Mouse (Mus musculus) limb, embryonic 14.5 days (tissue): Measurements from ENCODE around the gene Pde5a. TPM values are rescaled to one million over a fixed set of nuclear protein-coding genes. Genes with fewer than 3 reads are reported as not detected.

Source experiments
- ATAC-seq: fragments of 200-750 bp; cut with Nextera tagmentation; 2 replicates; pipeline ENCODE4 v1.8.0; 2017; ENCODE audit warnings: low read depth, moderate number of reproducible peaks, moderate TSS enrichment; ENCODE audit not compliant: low FRiP score
- DNase-seq: peaks from one replicate; pipeline ENCODE4 v3.0.0-alpha.2; 2015; ENCODE audit warnings: low spot score
- H3K27ac ChIP-seq: fragments of 300-500 bp; sonication (generic); replicated peaks from 2 replicates; pipeline ENCODE4 v1.5.1; 2014; ENCODE audit warnings: low read depth, mild to moderate bottlenecking, low read length, moderate library complexity, mixed read lengths
- H3K27me3 ChIP-seq: fragments of 300-500 bp; sonication (generic); 2 replicates; pipeline ENCODE4 v1.6.1; 2014; ENCODE audit warnings: low read length, mixed read lengths; ENCODE audit not compliant: control insufficient read depth, insufficient read depth
- H3K36me3 ChIP-seq: fragments of 300-500 bp; sonication (generic); 2 replicates; pipeline ENCODE4 v1.6.1; 2014; ENCODE audit warnings: mild to moderate bottlenecking, low read length, moderate library complexity, mixed read lengths; ENCODE audit not compliant: control insufficient read depth, insufficient read depth
- H3K4me1 ChIP-seq: fragments of 300-500 bp; sonication (generic); 2 replicates; pipeline ENCODE4 v1.6.1; 2014; ENCODE audit warnings: antibody characterized with exemption, low read length, mixed read lengths; ENCODE audit not compliant: control insufficient read depth, insufficient read depth
- H3K4me2 ChIP-seq: fragments of 300-500 bp; sonication (generic); replicated peaks from 2 replicates; pipeline ENCODE4 v1.6.1; 2014; ENCODE audit warnings: low read depth, mild to moderate bottlenecking, low read length, moderate library complexity; ENCODE audit not compliant: severe bottlenecking
- H3K4me3 ChIP-seq: fragments of 300-500 bp; sonication (generic); replicated peaks from 2 replicates; pipeline ENCODE4 v1.5.1; 2014; ENCODE audit warnings: low read length
- H3K9ac ChIP-seq: fragments of 300-500 bp; sonication (generic); 2 replicates; pipeline ENCODE4 v1.6.1; 2014; ENCODE audit warnings: mild to moderate bottlenecking, low read depth, low read length, moderate library complexity; ENCODE audit not compliant: severe bottlenecking
- H3K9me3 ChIP-seq: fragments of 300-500 bp; sonication (generic); 2 replicates; pipeline ENCODE4 v1.6.1; 2016; ENCODE audit warnings: low read length; ENCODE audit not compliant: control insufficient read depth
- POLR2A ChIP-seq: fragments of 200-500 bp; IDR thresholded peaks from 2 replicates; pipeline ENCODE4 v1.8.0; 2012; ENCODE audit warnings: inconsistent platforms, mild to moderate bottlenecking, moderate library complexity, borderline replicate concordance; ENCODE audit not compliant: insufficient read depth, insufficient read length; ENCODE audit errors: extremely low read depth
- WGBS: fragments of 180-500 bp; shearing (Covaris S2); extraction: QIAGEN DNeasy Blood & Tissue Kit; methylation state at CpG from one replicate; pipeline ENCODE4 v1.1.7; 2014; 5-methylcytosine and 5-hydroxymethylcytosine counted together
- polyA plus RNA-seq, 2 experiments: library from polyadenylated mRNA; depleted of rRNA in 1 of 2; stranded (reverse) in 1 of 2; unstranded in 1 of 2; fragments of >200 nt; fragmentation: Nextera tagmentation in 1 of 2; extraction: Ambion mirVana in 1 of 2; gene quantifications; 2 replicates each; pipeline versions ENCODE4 v1.2.1 to v1.2.3; 2012 to 2014

The Pde5a gene
- polyA plus RNA-seq, 2 experiments, result 4.9 to 6.2 TPM

DNA sequence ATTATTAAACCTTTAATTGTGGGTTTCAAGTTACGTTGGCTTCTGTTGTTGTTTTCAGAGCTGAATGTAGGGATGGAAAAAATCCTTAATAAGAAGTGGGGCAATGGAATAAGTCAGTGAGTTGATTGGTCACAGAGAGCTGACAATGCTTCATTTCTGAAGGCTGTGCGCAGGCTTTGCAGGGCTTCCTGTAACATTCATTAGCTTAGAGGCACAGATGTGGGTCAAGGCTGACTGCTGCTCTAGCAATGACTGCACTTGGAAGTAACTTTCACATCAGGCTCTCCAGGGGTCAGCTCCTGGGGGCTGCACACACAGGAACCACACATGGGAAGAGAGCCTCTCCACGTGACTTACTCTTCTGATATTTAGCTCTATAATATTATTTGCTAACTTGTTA is 5.1 kb downstream of the Pde5a start:
- H3K4me2 ChIP-seq, result no peak overlapping the region

DNA sequence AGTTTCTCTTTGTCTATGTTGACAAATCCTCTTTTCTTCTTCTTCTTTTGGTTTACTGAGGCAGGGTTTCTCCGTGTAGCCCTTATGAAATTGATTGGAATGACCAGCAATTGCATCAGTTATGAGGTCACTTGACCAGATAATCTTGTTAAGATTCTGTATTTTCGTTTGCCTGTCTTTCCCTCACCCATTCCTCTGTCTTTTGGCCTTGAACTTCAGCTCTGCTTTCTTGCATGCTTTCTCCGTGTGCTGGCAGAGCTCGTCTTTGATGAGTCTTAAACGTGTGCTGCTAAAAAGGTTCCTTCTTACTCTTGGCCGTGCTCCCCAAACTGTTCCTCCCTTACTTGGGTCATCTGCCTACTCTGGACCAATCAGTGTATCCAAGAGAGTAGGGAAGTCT is 5.6 kb downstream of the Pde5a start:
- Histone ChIP-seq H3K9ac (no peak overlapping the region), H3K9me3 (no peaks in the 10 kb centered on the region), H3K27me3 (no peaks in the 10 kb centered on the region), H3K4me2 (no peak overlapping the region), H3K4me1 (peaks cover 5% of the 10 kb centered on the region; the same call in 1 of the 2 replicates), H3K4me3 (no peak overlapping the region), H3K27ac (no peak overlapping the region), H3K36me3 (no peaks in the 10 kb centered on the region)
- no peak for TF ChIP-seq POLR2A
- ATAC-seq (no peak), DNase-seq (no peak)
- WGBS, result 78% methylated on average over 6 of the region's 6 CpGs

More for the DNA sequence above, 5.1 kb downstream of the Pde5a start:
- no peaks in the 10 kb centered on the region for H3K36me3 ChIP-seq
- ATAC-seq (no peak), DNase-seq (no peak)
- no peak overlapping the region for H3K27ac ChIP-seq
- no peaks in the 10 kb centered on the region for H3K9me3 ChIP-seq
- H3K4me3 ChIP-seq, result no peak overlapping the region
- TF ChIP-seq POLR2A, result no peak
- WGBS, result 53% methylated on average over 3 of the region's 3 CpGs
- H3K4me1 ChIP-seq, result peaks cover 5% of the 10 kb centered on the region; the same call in 1 of the 2 replicates
- no peak overlapping the region for H3K9ac ChIP-seq
- no peaks in the 10 kb centered on the region for H3K27me3 ChIP-seq

DNA sequence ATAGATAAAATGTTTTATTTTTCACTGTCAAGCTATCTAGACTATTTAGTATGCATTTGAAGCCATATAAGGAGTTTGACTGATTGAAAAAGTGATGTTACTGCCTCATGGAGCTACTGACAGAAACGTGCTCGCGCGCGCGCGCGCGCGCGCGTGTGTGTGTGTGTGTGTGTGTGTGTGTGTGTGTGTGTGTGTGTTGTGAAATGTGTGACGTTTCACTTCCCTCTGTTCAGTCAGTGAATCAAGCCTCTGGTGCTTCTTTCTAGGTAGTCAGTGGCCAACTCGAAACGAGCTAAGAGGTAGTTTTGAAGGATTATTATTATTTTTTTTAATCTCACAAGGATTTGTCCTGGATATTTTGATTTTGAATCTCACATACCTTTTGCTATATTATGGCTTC is 10.7 kb downstream of the Pde5a start:
- DNase-seq (no peak), ATAC-seq (no peak)
- Histone ChIP-seq H3K27ac (no peak overlapping the region), H3K9me3 (peaks cover 4% of the 10 kb centered on the region; the same call in 1 of the 2 replicates), H3K36me3 (no peaks in the 10 kb centered on the region), H3K9ac (no peak overlapping the region), H3K27me3 (no peaks in the 10 kb centered on the region), H3K4me1 (no peaks in the 10 kb centered on the region), H3K4me3 (no peak overlapping the region), H3K4me2 (no peak overlapping the region)
- no peak for TF ChIP-seq POLR2A
- WGBS, result 97% methylated on average over 15 of the region's 15 CpGs

DNA sequence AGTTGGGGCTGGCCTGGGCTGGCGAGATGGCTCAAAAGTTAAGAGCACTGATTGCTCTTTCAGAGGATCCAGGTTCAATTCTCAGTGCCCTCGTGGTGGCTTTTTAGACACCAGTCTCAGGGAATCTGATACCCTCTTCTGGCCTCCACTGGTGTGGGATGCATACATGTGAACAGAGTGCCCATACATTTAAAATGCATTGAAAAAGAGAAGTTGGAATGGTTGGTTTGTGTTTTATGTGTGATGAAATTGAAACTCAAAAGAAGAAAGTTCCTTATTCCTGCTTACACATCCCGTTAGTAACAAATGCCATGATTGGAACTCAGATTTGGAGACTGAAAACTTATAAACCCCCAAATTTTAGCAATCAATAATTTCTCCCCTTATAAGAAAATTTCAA is 15.5 kb downstream of the Pde5a start:
- 85% methylated on average over 3 of the region's 3 CpGs for WGBS
- DNase-seq (no peak), ATAC-seq (no peak)
- Histone ChIP-seq H3K4me2 (no peak overlapping the region), H3K9me3 (peaks cover 19% of the 10 kb centered on the region), H3K9ac (no peak overlapping the region), H3K27ac (no peak overlapping the region), H3K36me3 (no peaks in the 10 kb centered on the region), H3K4me1 (no peaks in the 10 kb centered on the region), H3K4me3 (no peak overlapping the region), H3K27me3 (no peaks in the 10 kb centered on the region)
- TF ChIP-seq POLR2A, result no peak

DNA sequence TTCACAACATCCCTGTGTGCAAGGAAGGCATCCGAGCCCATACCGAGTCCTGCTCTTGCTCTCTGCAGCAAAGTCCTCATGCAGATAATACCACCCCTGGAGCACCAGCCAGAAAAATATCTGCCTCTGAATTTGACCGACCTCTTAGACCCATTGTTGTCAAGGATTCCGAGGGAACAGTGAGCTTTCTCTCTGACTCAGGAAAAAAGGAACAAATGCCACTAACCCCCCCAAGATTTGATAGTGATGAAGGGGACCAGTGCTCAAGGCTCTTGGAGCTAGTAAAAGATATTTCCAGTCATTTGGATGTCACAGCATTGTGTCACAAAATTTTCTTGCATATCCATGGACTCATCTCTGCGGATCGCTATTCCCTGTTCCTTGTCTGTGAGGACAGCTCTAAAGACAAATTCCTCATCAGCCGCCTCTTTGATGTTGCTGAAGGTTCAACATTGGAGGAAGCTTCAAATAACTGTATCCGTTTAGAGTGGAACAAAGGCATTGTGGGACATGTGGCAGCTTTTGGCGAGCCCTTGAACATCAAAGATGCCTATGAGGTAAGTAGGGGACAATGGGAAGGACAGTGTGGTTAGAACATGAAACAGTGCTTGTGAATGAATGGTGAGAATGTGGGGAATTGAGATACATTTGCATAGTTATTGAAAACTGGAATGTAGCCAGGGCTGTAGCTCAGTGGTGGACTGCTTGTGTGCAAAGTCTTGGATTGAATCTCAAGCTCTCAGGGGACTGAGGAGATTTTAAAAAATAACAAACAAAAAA is 19.4 kb downstream of the Pde5a start:
- no peak overlapping the region for H3K9ac ChIP-seq
- no peak for TF ChIP-seq POLR2A
- 89% methylated on average over 9 of the region's 9 CpGs for WGBS
- H3K27ac ChIP-seq, result no peak overlapping the region
- ATAC-seq (no peak), DNase-seq (no peak)
- no peaks in the 10 kb centered on the region for H3K36me3 ChIP-seq
- no peaks in the 10 kb centered on the region for H3K27me3 ChIP-seq
- peaks cover 14% of the 10 kb centered on the region for H3K9me3 ChIP-seq
- H3K4me2 ChIP-seq, result no peak overlapping the region
- no peak overlapping the region for H3K4me3 ChIP-seq
- H3K4me1 ChIP-seq, result no peaks in the 10 kb centered on the region
